Mouse (Mus musculus): ENCODE measurements around the gene Rbm34.
"Not testable (repeated sequence)": the region's sequence is repeated elsewhere in the genome, so short reads cannot be mapped to it uniquely, and the experiment has no call there.

The Rbm34 gene

DNA sequence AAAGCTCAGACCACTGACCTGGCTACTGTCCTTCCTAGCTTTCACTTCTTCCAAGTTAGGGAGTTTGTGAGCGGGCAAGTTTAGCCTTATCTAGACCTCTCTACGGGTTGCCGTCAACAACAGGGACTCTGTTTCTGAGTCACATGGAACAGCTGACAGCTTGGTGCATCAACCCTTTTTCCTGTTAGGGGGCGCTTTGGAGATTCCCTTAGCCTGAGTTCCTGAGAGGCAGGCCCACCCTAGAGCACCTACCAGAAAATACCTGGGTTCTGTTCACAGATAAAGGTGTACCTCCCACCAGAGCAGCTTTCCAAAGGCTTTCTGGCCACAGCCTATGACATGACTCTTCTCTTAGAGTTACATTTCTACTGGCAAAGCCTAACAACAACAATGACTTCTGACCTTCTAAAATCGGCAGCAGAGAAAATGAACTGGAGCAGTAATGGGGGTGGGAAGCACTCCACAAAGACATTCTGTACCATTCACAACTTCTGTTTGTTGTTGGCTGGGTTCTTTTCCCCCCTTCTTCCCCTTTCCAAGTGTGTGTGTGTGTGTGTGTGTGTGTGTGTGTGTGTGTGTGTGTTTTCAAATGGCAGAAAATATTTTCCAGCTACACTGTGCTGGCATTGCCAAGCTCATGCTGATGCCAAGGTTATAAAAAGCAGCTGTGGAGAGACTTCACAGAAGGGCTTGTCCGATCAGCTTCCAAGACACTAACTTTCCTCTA, 53.5 kb downstream of the Rbm34 start:
- peak in 1 of 2 experiments; percentile 27 for DNase-seq

DNA sequence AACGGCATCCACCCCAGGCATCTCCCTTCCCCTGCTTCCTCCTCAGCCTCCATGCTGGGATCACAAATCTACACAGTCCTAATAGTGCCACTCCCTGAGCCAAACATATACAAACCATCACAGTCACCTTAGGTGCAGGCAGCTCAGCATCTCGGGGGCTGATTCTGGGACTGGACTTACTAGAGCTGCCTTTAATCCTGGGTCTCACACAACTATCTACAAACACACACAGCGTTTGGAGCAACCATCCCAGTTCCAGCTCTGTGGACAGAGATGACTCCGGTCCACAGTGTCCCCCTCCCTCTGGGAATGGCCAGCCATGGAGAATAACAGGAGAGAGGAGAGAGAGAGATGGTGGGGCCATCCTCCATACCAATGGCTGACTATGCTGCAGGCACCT, 54.3 kb downstream of the Rbm34 start:
- no peak for DNase-seq

DNA sequence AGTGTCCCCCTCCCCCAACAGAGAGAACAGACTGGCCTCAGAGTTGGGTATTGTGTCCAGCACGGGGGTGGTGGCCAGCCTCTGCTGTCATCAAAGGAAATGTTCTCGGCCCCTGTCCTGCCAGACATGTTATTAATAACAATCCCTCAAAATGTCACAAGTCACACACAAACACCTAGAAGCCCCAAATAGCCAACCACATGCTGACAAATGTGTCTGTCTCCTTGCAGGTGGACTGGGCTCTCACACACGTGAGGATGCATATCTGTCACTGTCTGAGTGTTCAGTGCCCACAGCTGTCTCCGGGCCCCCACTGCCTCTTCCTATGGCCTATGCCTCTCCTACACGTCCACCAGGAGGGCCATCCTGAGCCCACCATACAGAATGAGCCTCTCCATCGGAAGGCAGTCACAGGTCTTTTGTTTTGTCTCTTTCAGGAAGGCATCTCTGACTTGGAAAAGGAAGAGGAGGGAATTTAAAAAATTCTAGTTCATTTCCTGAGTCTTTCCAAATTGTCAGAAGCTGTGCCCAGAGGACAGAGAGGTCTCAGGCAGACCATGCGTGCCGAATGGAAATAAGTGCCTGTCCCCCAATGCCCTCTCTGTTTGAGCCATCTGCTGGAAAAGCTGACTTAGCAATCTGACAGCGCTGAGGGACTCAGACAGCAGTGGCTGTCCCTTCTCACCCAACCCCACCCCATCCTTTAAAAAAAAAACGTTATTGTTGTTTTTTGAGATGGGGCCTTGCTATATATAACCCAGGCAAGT, 56.1 kb downstream of the Rbm34 start:
- peak; percentile 34 to 37 for DNase-seq

DNA sequence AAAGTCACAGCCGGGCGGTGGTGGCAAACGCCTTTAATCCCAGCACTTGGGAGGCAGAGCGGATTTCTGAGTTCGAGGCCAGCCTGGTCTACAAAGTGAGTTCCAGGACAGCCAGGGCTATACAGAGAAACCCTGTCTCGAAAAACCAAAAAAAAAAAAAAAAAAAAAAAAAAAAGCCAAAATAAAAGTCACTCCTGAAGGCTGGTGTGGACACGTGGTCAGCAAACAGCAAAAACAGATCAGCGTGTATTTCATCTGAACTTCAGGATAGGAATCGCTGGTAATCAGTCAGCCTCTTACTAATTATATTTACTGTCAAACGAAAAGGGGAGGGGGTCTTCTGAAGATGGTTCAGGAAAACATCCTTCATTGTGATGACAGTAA, 56.8 kb downstream of the Rbm34 start:
- not testable (repeated sequence) for DNase-seq

DNA sequence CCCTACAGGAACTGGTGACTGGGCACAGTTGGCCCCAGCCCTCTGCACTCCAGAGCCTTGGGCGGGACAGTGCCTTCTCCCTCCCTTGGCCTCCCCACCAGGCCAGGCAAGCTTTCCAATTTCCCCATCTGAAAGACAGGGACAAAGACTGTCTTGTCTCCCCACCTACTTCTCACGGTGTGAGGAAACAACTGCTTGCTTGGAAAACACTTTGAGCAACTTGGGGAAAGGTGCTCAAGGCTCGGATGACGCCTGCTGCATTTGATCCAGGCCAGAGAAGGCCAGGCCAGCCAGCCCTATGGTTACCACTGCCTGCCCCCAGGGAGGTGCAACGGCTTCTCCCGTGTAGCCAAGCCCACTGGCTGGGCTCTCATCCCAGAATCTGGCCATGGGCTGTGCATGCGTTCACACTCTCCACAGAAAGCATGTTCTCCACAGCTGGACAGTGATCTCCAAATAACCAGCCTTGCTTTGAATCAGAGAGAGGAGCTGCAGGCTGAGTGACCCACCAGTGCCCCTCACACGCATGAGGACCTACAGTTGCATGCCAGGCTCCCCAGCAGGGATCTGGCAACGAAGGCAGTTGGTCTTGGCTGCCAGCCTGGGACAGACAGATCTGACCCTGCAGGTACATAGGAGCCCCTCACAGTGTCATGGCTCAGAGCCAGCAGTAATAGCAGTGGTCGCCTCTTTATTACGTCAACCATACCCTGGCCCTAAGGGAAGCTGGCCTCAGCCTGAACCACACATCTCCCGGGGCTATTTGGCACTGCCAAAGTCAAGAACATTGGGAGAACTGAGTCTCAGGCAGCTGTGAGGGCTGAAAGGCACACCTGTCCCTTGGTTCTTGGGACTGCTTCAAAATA, 57.4 kb downstream of the Rbm34 start:
- peak; percentile 84 to 93 for DNase-seq

DNA sequence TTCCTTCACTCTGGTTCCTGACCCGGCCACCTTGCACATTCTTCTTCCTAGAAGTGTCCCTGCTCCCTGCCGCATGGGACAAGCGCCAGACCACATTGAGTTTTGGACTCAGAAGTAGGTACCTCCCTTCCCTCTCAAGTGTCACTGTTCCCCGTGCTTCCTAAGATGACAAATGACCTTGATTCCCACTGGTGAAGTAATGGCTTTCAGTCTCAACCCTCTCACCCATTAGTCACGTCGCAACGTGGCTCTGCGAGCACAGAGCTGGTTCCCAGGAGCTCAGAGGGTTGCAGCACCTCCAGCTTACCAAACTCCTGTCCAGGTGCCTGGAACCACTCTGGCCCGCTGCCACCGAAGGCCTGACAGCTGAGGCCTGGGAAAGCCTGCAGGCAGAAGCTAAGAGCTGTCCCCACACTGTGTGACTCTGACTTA, 61.5 kb downstream of the Rbm34 start:
- peak; percentile 88 to 91 for DNase-seq

DNA sequence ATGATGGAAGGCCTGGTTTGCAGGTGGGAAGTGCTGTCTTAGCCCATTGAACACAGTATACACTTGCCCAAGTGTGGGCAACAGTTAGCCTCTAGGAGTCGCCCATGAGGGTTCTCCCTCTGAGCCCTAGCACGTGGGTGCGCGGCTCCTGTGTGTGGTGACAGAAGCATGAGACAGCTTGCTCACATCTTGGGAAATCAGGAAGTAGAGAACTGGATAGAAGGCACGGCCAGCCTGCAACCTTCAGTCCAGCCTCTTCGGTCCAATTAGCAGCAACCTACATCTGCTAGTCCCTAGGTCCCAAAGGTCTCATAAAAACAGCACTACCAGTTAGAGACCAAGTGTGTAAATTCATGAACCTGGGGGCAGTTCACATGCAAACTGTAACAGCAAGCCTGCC, 62.1 kb downstream of the Rbm34 start:
- DNase-seq, result peak in 1 of 2 experiments; percentile 26

DNA sequence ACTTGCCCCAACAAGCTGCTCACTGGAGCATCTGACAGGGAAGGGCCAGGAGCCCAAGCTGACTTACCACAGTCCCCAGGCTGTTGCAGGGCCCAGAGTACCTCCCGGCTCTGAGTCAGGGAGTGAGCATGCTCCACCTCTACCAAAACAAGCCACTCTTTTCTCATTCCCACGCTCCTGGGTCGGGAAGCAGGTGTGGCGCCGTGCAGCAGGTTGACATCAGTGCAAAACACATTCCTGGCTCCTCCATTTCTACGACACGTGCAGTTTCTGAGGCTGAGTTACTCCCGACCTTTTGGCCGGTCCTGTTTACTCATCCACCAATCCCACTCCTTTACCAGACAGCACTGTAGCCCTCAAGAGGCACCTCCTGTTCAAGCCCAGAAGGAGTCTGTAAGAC, 62.9 kb downstream of the Rbm34 start:
- no peak for DNase-seq

DNA sequence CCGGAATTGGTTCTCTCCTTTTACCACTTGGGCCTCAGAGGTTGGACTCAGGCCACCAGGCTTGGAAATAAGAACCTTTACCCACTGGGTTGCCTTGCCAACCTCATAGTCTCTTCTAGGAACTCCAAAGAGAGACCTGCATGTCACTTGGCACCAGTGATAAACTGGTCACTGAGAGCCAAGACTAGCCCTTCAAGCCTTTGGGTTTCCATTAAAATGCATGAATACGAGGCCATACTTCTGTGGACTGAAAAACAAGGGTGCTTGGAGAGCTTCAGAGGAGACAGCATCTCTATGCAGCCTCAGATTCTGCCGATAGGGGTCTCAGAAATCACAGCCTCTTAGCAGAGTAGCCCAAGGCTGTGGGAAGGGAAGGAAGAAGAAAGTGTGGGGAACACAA, 63.5 kb downstream of the Rbm34 start:
- DNase-seq, result peak; percentile 78 to 88

DNA sequence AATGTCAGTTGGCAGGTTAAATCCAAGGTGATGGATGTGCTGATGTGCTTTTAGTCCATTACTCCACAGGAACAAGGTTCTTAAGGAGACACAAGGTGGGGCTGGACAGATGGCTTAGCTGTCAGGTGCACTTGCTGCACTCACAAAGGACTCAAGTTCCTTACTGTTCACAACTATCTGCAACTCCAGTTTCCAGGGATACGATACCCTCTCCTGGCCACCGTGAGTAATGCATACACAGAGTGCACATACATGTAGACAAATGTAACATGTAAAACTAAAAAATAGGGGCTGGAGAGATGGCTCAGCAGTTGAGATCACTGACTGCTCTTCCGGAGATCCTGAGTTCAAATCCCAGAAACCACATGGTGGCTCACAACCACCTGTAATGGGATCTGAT, 65.5 kb downstream of the Rbm34 start:
- peak; percentile 45 to 47 for DNase-seq

DNA sequence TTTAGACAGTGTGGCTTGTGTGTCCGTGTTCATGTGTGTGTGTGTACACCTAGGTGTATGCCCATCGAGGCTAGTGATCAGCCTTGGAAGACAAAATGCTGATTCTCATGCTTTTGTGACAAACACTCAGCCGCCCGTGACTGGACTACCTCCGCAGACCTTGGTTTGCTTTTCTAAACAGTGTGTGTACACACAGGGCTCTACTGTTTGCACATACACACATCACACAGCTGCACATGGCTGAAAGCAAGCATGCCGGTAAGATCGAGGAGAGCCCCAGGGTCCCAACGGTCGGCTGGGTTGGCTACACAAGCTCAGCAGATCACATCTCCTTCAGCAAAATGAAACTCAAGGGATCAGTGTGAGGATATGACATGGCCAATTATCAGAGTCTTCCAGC, 66.9 kb downstream of the Rbm34 start:
- DNase-seq, result no peak

DNA sequence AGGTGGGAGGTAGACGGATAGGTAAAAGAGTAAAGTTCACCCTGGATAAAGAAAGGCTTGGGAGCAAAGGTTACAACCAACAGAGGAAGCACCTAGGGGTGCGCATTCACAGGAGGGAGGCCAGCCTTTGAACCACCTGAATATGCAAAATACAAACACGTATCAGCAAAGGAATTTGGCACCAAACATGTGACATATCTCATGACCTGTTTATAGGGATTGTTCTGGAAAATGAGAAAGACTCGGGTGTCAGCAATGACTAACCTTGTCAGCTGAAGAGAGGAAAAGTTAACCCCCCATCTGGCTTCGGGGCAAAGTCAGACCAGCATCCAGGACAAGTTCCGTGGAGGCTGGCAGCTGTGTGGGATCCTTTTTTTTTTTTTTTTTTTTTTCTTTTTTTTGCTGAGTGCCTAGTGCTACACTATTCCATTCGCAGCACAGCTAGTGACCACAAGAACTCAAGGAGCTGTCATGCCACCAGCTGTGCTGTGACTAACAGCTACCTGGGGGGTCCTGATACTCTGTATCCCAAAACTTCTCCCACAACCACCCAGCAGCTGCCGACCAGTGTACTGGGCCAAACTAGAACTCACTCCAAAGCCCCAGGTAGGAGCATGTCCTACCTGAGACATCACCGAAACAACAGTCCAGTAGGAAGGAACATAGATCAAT, 67.5 kb downstream of the Rbm34 start:
- DNase-seq, result no peak

DNA sequence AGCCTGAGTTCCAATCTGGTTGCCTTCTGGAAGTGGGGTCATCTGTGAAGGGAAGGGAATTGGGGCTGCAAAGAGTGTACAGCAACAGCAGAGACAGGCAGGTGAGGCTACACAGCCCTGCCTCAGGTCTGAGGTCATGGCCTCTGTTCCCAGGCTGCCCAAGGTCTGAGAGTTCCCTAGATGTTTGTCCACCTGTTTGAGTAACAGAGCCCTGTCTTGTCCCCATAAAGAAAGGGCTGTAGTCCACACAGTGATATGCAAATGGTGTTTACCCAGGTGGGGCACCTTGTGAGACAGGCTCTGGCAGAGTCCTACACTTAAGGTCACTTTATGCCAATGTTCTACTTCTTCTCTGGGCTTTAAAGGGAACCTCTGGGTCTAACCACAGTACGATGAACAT, 69.3 kb downstream of the Rbm34 start:
- no peak for DNase-seq

DNA sequence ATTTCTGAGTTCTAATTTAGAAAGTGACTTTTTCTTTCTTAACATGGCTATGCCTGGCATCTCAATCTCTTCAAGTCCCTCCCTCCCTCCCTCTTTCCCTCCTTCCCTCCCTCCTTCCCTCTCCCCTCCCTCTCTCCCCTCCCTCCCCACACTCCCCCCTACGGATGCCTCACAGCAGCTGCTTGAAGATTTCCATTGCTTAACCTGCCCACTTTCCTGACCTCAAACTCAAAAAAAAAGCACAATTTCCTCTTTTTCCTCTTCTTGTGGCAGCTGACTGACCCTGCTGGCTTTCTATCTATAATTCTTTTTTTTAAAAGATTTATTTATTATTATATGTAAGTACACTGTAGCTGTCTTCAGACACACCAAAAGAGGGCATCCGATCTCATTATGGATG, 69.8 kb downstream of the Rbm34 start:
- no peak for DNase-seq

Measured in cerebellum, postnatal 10 days (tissue).